11 mouse cellular contexts compared by ENCODE assay signal in genomic region chr7:58618048-58618447, GRCm38 (mm10).
"Had no signal": no experiment of that assay in that cellular context is flagged by ENCODE, and none has a peak within 500 bp of the region (broad histone marks: within the 10 kb centered on the region; RNA-seq: fewer than 3 reads in every experiment).

No protein-coding gene starts in this region.

- H3K9me3 ChIP-seq: limb, embryonic 15.5 days; liver, embryonic 12.5 days; midbrain, embryonic 12.5 days; neural tube, embryonic 12.5 days had no signal

- H3K36me3 ChIP-seq: limb, embryonic 15.5 days; liver, embryonic 12.5 days; midbrain, embryonic 12.5 days; neural tube, embryonic 12.5 days had no signal

- ATAC-seq: liver, embryonic 12.5 days had no signal

- H3K4me1 ChIP-seq: limb, embryonic 15.5 days; liver, embryonic 12.5 days; midbrain, embryonic 12.5 days; neural tube, embryonic 12.5 days had no signal

- H3K27ac ChIP-seq: left cerebral cortex, adult 2 months; limb, embryonic 15.5 days; liver, embryonic 12.5 days; midbrain, embryonic 12.5 days; neural tube, embryonic 12.5 days; stomach, postnatal 0 days had no signal

- H3K9ac ChIP-seq: limb, embryonic 15.5 days; liver, embryonic 12.5 days; lung, embryonic 14.5 days; midbrain, embryonic 12.5 days; neural tube, embryonic 12.5 days had no signal

- DNase-seq: kidney, postnatal 14 days; lung, embryonic 14.5 days; lung, postnatal 10 days; lung, postnatal 4 days; thymus, postnatal 4 days had no signal

- H3K4me3 ChIP-seq: left cerebral cortex, adult 2 months; limb, embryonic 15.5 days; liver, embryonic 12.5 days; midbrain, embryonic 12.5 days; neural tube, embryonic 12.5 days had no signal

- H3K4me2 ChIP-seq: limb, embryonic 15.5 days; liver, embryonic 12.5 days; lung, embryonic 14.5 days; midbrain, embryonic 12.5 days; neural tube, embryonic 12.5 days had no signal

- H3K27me3 ChIP-seq: limb, embryonic 15.5 days; liver, embryonic 12.5 days; midbrain, embryonic 12.5 days; neural tube, embryonic 12.5 days had no signal
